8 mouse cellular contexts compared by ENCODE assay signal in genomic region chr11:3534956-3535355, GRCm38 (mm10). TPM values are rescaled to one million over a fixed set of nuclear protein-coding genes. Genes with fewer than 3 reads are reported as not detected.
DNase-seq lines count a peak whose midpoint lies in the region; ATAC-seq and TF ChIP-seq lines count a peak whose summit lies in the region.

No protein-coding gene starts in this region.

- H3K36me3 ChIP-seq in spleen, adult 2 months (ENCODE audit: control insufficient read depth, insufficient read depth, low read length) = no peaks in the 10 kb centered on the region
- H3K36me3 ChIP-seq in liver, embryonic 12.5 days = peaks cover 37% of the 10 kb centered on the region
- H3K36me3 ChIP-seq in stomach, postnatal 0 days (ENCODE audit: control insufficient read depth, insufficient read depth, low read length) = peaks cover 24% of the 10 kb centered on the region

- H3K27ac ChIP-seq in spleen, adult 2 months (ENCODE audit: insufficient read depth, low read length) = no peak overlapping the region
- peak overlapping the region; percentile 74; the same call in 1 of the 2 replicates for H3K27ac ChIP-seq in liver, embryonic 12.5 days
- H3K27ac ChIP-seq in stomach, postnatal 0 days (replicated peaks) = peak overlapping the region; percentile 95

- no peak overlapping the region for H3K9ac ChIP-seq in liver, embryonic 12.5 days
- peak overlapping the region; percentile 43; the same call in 1 of the 2 replicates for H3K9ac ChIP-seq in stomach, postnatal 0 days (ENCODE audit: low read length)

- H3K27me3 ChIP-seq in spleen, adult 2 months (ENCODE audit: control insufficient read depth, insufficient read depth, low read length) = no peaks in the 10 kb centered on the region
- H3K27me3 ChIP-seq in liver, embryonic 12.5 days (replicated peaks) = no peaks in the 10 kb centered on the region
- no peaks in the 10 kb centered on the region for H3K27me3 ChIP-seq in stomach, postnatal 0 days (ENCODE audit: control insufficient read depth, insufficient read depth, low read length)

- intact Hi-C loops in gastrocnemius, postnatal 36 days (cut with DNase I) = loop anchor here (2.0 to 5.0 kb wide), 3 partner anchors 97 to 252 kb away; partner anchors contain the start of gene Morc2a

- peak overlapping the region; percentile 90 for H3K4me2 ChIP-seq in liver, embryonic 12.5 days
- peak overlapping the region; percentile 83 for H3K4me2 ChIP-seq in stomach, postnatal 0 days (replicated peaks; ENCODE audit: low read depth)

- WGBS in spleen, adult 2 months = 7% methylated on average over 8 of the region's 8 CpGs
- 14% methylated on average over 8 of the region's 8 CpGs for WGBS in liver, embryonic 12.5 days (ENCODE audit: insufficient replicate concordance)
- 31% methylated on average over 8 of the region's 8 CpGs for WGBS in stomach, postnatal 0 days

- peak; percentile 41 for DNase-seq in gastrocnemius, adult 18-20 months (ENCODE audit: low spot score)
- no peak for DNase-seq in gastrocnemius, postnatal 36 days
- peak in 1 of 2 experiments; percentile 7 for DNase-seq in spleen, adult 2 months (ENCODE audit: low read depth in 1 of 2, low spot score in 2 of 2)
- no peak for DNase-seq in spleen, postnatal 10 days (ENCODE audit: low spot score in 2 of 2)
- no peak for DNase-seq in stomach, postnatal 0 days (ENCODE audit: low spot score)
- DNase-seq in frontal cortex, adult 2 months (ENCODE audit: extremely low spot score in 1 of 2, low spot score in 1 of 2) = no peak
- DNase-seq in right cerebral cortex, postnatal 14 days = no peak

- TF ChIP-seq EP300 in stomach, postnatal 0 days (optimal IDR thresholded peaks at IDR 0.05) = no peak

- 0 out of 2 replicates have a peak, but pooled peaks have one; percentile 6 for TF ChIP-seq CTCF in spleen, adult 2 months (IDR thresholded peaks at IDR 0.05; ENCODE audit: extremely low read depth, insufficient read depth, insufficient read length, insufficient replicate concordance)
- no peak for TF ChIP-seq CTCF in stomach, postnatal 0 days (IDR thresholded peaks at IDR 0.05; ENCODE audit: low read depth)

- no peak for ATAC-seq in liver, embryonic 12.5 days
- ATAC-seq in stomach, postnatal 0 days (ENCODE audit: low FRiP score, low TSS enrichment) = no peak

- H3K9me3 ChIP-seq in liver, embryonic 12.5 days (replicated peaks) = no peaks in the 10 kb centered on the region
- no peaks in the 10 kb centered on the region for H3K9me3 ChIP-seq in stomach, postnatal 0 days (ENCODE audit: control insufficient read depth, low read length)

- H3K4me1 ChIP-seq in spleen, adult 2 months (ENCODE audit: control insufficient read depth, insufficient read depth, insufficient read length) = peaks cover 13% of the 10 kb centered on the region
- H3K4me1 ChIP-seq in liver, embryonic 12.5 days = peaks cover 46% of the 10 kb centered on the region
- peaks cover 9% of the 10 kb centered on the region for H3K4me1 ChIP-seq in stomach, postnatal 0 days (replicated peaks; ENCODE audit: control insufficient read depth, insufficient read depth)

- peak overlapping the region; percentile 12; the same call in 1 of the 2 replicates for H3K4me3 ChIP-seq in spleen, adult 2 months (ENCODE audit: extremely low read depth, insufficient read depth, insufficient read length)
- H3K4me3 ChIP-seq in liver, embryonic 12.5 days = peak overlapping the region; percentile 58
- peak overlapping the region; percentile 49 for H3K4me3 ChIP-seq in stomach, postnatal 0 days (ENCODE audit: low read depth, low read length)

- TF ChIP-seq POLR2A in spleen, adult 2 months (IDR thresholded peaks at IDR 0.05; ENCODE audit: low read depth, low read length) = no peak

RNA-seq across cellular contexts. Expression of gene Smtn, which starts 5.5 kb away (rescaled TPM):
- total RNA-seq in gastrocnemius, adult 18-20 months (2021) = 10 to 100 TPM; 79.9 to 89.7 TPM
- 10 to 100 TPM; 71.9 to 78.7 TPM for total RNA-seq in gastrocnemius, postnatal 36 days (2021)
- 13.0 and 14.6 TPM in 2 replicates for polyA plus RNA-seq in spleen, adult 2 months (2012; rRNA removed)
- 16.9 and 18.2 TPM in 2 replicates for polyA plus RNA-seq in liver, embryonic 12.5 days (2016; fragmentation: Nextera tagmentation; extraction: Ambion mirVana)
- 103 TPM in 2 replicates for polyA plus RNA-seq in stomach, postnatal 0 days (2015; fragmentation: Nextera tagmentation; extraction: Ambion mirVana)
- 6.8 and 7.2 TPM in 2 replicates for polyA plus RNA-seq in frontal cortex, adult 2 months (2012; rRNA removed)

RNA-seq across cellular contexts. Expression of gene Selenom, which starts 20.5 kb away (rescaled TPM):
- 10 to 100 TPM in 1 of 2 experiments, 1 to 10 TPM in 1; 9.6 to 14.6 TPM for total RNA-seq in gastrocnemius, adult 18-20 months (2021)
- total RNA-seq in gastrocnemius, postnatal 36 days (2021) = 10 to 100 TPM; 13.2 to 14.9 TPM
- 36.7 and 50.7 TPM in 2 replicates for polyA plus RNA-seq in spleen, adult 2 months (2012; rRNA removed)
- 18.4 and 19.6 TPM in 2 replicates for polyA plus RNA-seq in liver, embryonic 12.5 days (2016; fragmentation: Nextera tagmentation; extraction: Ambion mirVana)
- 179 and 191 TPM in 2 replicates for polyA plus RNA-seq in stomach, postnatal 0 days (2015; fragmentation: Nextera tagmentation; extraction: Ambion mirVana)
- 344 and 400 TPM in 2 replicates for polyA plus RNA-seq in frontal cortex, adult 2 months (2012; rRNA removed)

RNA-seq across cellular contexts. Expression of gene Inpp5j, which starts 30.3 kb away (rescaled TPM):
- total RNA-seq in gastrocnemius, adult 18-20 months (2021) = 1 to 10 TPM; 2.4 to 2.9 TPM
- 1 to 10 TPM; 3.4 to 4.1 TPM for total RNA-seq in gastrocnemius, postnatal 36 days (2021)
- polyA plus RNA-seq in spleen, adult 2 months (2012; rRNA removed) = 1.1 and 1.9 TPM in 2 replicates
- 0.17 and 0.36 TPM in 2 replicates for polyA plus RNA-seq in liver, embryonic 12.5 days (2016; fragmentation: Nextera tagmentation; extraction: Ambion mirVana)
- polyA plus RNA-seq in stomach, postnatal 0 days (2015; fragmentation: Nextera tagmentation; extraction: Ambion mirVana) = 2.4 and 2.7 TPM in 2 replicates
- polyA plus RNA-seq in frontal cortex, adult 2 months (2012; rRNA removed) = 147 and 157 TPM in 2 replicates

RNA-seq across cellular contexts. Expression of gene Pla2g3, which starts 46.9 kb away (rescaled TPM):
- not detected for total RNA-seq in gastrocnemius, adult 18-20 months (2021)
- total RNA-seq in gastrocnemius, postnatal 36 days (2021) = under 1 TPM in 1 of 2 experiments, not detected in 1; 0.10 TPM
- 0.15 and 0.30 TPM in 2 replicates for polyA plus RNA-seq in spleen, adult 2 months (2012; rRNA removed)
- 0.06 and 0.24 TPM in 2 replicates for polyA plus RNA-seq in liver, embryonic 12.5 days (2016; fragmentation: Nextera tagmentation; extraction: Ambion mirVana)
- polyA plus RNA-seq in stomach, postnatal 0 days (2015; fragmentation: Nextera tagmentation; extraction: Ambion mirVana) = 9.4 and 11.0 TPM in 2 replicates
- 3.1 TPM in 2 replicates for polyA plus RNA-seq in frontal cortex, adult 2 months (2012; rRNA removed)

Comparison
In these comparisons a context has a peak if more than half of its experiments do, and no peak if none do; other contexts are left out.
1. RNA of gene Inpp5j, which starts 30.3 kb away (polyA plus RNA-seq): 147 to 157 TPM in frontal cortex, adult 2 months; 2.4 to 2.7 TPM in stomach, postnatal 0 days, 1.1 to 1.9 TPM in spleen, adult 2 months and 0.17 to 0.36 TPM in liver, embryonic 12.5 days; every median in the first group is over 10 times any median in the second.
2. Peak in every context shown above with its lines, with median percentiles within 50 percentile points of each other: H3K4me3 ChIP-seq.